Mouse (Mus musculus) CD4-positive, CD25-positive, alpha-beta regulatory T cell, adult 4 months (primary cell): ENCODE results near the gene Pcsk4. TPM values are rescaled to one million over a fixed set of nuclear protein-coding genes. Genes with fewer than 3 reads are reported as not detected.

Experiments used
- ATAC-seq: one replicate; pipeline ENCODE4 v1.8.0; 2017
- polyA plus RNA-seq, 2 experiments: library from polyadenylated mRNA; unstranded; fragments of 100-300 nt; shearing (Covaris generic); gene quantifications; one replicate each; pipeline ENCODE4 v1.2.1; 2017

Gene Pcsk4
- polyA plus RNA-seq, 2 experiments from 2014 or later: 11.9 to 12.3 TPM

DNA sequence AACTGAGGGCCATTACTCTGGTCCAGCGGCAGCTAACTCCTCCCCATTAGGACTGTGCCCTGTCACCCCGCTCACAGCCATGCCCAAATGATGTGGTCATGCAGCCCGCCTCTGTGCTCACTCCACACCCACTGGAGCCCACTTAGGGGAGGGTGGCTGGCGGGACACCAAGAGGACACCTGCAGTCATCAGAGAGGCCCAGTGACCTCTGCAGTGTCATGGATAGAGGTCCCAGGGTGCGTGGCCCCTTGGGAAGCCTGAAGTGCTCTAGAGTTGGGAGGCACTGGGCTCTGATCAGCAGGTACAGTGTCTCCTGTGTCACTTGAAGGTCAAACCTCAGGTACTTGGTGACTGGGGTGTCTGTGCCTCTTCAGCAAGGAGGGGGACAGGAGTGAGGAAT, 32.5 kb downstream of the Pcsk4 start:
- ATAC-seq: no peak

GRCm38 (mm10) chr10:80295618-80296425, 33.5 kb downstream of the Pcsk4 start, which contains the start of gene Apc2:
Gene Apc2, plus strand, starts transcription at chr10:80295977.
- peak; percentile 29 for ATAC-seq

DNA sequence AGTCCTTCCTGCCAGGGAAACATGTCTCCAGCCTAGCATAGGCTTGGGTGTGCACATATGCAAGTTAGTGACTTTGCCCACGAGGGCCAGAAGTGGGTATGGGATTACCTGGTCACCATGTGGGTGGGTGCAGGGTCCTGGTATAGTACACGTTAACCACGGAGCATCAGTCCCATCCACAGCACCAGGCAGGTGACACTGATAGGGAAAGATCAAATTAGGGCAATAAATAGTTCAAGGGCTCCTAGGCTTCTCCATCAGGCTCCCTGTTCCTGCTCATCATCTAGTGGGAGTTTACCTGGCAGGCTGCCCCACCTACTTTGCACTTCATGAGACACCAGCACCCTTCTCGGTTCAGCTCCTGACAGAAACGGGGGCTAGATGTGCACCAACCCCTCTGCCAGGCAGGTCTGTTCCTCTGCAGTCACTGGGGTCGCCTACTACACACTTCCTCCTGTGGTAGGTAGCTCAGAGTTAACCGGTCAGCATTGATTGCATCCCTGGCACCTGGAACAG, 34.5 kb downstream of the Pcsk4 start:
- ATAC-seq: no peak

DNA sequence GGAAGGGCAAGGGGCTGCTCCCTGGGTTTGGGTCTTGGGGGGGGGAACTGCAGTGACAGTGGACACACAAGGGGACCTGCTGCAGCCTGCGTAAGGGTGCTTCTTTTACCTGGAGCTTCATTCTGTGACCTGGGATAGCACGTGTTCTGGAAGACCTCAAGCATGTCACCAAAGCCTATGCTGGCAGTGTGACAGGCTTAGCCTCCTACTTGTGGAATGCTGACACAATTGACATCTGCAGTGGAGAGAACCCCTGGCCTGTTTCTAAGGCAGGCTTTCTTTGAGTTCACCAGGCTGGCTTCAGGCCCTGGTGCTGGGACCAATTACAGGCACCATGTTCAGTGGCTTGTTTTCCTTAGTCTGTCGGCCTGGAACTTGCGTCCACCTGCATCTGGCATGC, 35.0 kb downstream of the Pcsk4 start:
- no peak for ATAC-seq

DNA sequence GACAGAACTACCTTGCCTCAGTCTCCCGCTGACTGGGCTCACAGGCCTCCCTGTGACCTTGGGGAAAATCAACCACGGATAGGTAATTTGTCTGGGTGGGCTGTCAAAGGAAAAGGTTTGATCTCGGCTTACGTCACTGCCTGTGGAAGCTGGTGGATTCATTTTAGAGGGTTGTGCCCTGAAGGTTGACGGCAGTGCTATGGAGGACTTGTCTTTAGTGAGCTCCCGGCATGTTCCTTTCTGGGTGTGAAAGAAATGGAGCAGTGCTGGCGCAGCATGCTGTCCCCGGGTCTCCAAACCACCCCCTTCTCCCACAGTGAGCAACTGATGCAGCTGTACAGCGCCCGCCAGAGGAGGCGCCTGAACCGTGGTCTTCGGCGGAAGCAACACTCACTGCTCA, 36.0 kb downstream of the Pcsk4 start:
- ATAC-seq: no peak

GRCm38 (mm10) chr10:80292251-80293146, 36.8 kb downstream of the Pcsk4 start, which contains the start of gene Rps15:
Gene Rps15, plus strand, starts transcription at chr10:80292453.
- ATAC-seq: peak; percentile 91

GRCm38 (mm10) chr10:80288657-80289056, 40.6 kb downstream of the Pcsk4 start:
- ATAC-seq: no peak

GRCm38 (mm10) chr10:80288097-80288496, 41.2 kb downstream of the Pcsk4 start:
- ATAC-seq: no peak

DNA sequence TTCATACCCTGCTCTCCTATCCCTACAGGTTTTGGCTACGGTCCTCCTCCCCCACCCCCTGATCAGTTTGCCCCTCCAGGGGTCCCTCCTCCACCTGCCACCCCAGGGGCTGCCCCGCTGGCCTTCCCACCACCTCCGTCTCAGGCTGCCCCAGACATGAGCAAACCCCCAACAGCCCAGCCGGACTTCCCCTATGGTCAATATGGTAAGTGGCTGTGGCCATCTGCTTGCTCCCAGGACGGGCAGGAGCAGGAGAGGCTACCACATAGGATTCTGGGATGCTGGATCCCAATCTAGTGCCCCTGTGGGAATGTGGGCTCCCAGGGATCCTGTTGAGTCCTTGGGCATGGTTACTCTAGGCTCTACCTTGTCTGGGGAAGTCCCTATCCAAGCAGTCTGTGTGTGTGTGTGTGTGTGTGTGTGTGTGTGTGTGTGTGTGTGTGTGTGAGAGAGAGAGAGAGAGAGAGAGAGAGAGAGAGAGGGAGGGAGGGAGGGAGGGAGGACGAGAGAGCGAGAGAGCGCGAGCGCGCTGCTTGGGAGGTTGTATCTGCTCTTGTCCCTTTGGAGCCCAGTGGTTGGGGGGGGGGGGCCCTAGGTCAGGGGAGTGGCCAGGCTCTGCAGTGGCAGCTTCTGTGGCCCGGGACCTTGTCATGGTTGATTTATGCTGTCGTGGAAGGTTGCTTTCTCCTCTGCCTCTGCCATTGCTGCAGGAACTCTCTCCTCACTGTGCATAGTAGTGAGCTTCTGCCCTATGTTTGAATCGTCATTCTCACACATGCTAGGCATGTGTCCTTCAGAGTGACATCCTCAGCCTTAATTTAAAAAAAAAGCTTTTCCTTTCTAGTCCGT, 43.9 kb downstream of the Pcsk4 start:
- no peak for ATAC-seq

- ATAC-seq: no peak
Observed at GRCm38 (mm10) chr10:80282481-80283441, 46.5 kb downstream of the Pcsk4 start.

DNA sequence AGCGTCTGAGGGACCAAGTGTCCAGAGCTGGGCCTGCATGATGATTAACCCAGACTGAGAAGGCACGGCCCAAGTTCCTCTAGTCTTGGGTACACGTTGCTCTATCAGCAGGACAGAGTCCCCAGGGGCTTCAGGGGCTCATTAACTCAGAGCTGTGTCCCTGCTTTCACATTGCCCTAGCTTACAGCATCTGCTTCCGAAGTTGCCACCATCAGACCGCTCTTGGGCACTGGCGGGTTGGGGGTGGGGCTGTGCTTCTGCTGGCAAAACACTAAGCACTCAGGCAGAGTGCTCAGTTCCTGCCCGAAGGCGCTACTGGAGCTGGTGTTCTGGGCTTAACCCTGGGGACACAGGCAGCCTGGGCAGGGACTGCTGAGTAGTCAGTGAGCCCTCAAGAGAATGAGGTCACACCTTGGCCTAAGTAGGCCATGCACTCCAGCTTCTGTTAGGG, 47.4 kb downstream of the Pcsk4 start:
- ATAC-seq: no peak

DNA sequence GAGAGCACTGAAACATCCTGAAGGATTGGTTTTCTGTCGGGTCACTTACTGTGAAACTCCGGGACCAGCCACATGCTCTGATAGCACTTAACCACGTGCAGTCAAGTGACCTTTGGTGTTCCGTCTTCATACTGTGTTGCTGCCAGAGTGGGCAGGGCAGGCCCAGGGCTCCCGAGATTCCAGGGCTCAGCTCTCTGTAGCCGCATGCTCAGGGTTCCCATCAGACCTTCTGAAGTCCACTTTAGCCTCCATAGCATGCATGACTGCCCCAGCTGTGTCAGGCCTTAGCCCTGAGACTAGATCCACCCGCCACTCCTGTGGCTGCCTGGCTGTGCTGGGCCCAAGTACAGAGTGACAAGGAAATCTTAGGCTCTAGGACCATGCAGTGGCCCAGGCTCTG, 48.0 kb downstream of the Pcsk4 start:
- ATAC-seq: no peak

DNA sequence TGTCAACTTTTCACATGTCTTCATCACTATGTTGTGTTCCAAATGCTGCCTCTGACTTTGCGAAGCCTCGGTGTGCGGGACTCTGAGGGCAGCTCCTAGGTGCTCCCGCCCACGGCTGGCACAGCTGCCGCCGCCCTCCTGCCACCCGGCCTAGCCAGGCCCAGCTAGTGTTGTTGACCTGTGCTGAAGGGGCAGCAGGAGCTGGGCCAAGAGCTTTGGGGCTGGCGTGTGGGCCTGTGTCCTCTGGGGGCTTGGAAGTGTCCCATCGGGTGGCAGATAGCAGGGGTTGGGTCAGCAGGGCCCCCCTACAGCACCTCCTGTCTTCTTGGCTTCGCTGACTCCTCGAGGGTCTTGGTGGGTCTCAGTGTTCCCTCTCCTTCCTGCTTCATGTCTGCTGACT, 50.0 kb downstream of the Pcsk4 start:
- no peak for ATAC-seq

DNA sequence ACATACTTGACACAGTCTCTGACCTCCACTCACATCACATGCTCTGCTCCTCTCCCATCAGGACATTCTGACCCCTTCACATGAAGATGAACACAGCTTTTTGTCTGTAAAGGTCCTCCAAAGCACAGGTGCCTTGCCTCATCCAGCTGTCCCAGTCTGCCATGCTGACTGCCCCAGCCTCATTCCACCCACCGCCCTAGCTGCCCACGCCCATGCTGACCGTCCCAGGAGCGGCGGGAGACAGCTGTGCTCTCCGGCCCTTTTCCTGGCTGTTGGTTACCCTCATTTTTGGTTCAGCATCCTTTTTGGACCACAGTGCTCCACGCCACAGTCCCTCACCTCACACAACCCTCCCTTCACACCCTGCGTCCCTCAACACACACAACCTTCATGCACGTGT, 50.9 kb downstream of the Pcsk4 start:
- ATAC-seq: no peak

- no peak for ATAC-seq
Observed at GRCm38 (mm10) chr10:80276238-80276637, 53.1 kb downstream of the Pcsk4 start.

- no peak for ATAC-seq
Observed at GRCm38 (mm10) chr10:80273847-80274246, 55.5 kb downstream of the Pcsk4 start.

- no peak for ATAC-seq
Observed at GRCm38 (mm10) chr10:80271870-80272585, 57.3 kb downstream of the Pcsk4 start.
